ENCODE assay signal across 1 mouse cellular context in the genomic region with DNA sequence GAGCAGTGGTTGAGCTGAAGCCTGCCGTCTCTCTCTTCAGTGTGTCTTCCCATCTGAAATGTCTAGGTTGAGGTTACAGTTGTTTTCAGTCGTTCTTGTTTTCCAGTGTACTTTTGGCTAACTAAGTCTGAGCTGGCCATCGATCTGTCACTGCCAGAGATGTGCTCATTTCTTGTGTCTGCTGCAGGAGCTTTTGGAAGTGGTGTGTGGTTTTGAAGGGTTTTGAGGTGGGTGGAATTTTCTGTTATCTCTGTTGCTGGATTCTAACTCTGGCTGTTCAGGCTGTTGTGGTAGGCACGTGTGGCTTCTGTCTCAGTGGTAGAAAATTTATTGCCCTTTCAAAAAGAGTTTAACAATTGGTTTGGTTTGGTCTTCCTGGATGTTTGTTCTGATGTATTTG.
TF ChIP-seq lines count a peak whose summit lies in the region.

No protein-coding gene starts in this region.

TF ChIP-seq in MEL, 35 proteins besides CTCF, POLR2A, EP300 and RAD21 (continued from another document):
- TF ChIP-seq GATA1 (IDR thresholded peaks at IDR 0.05; ENCODE audit: low read depth, low read length) (peak; percentile 75), BHLHE40 (IDR thresholded peaks at IDR 0.05; ENCODE audit: borderline replicate concordance, low read depth, low read length) (peak; percentile 96), MYB (IDR thresholded peaks at IDR 0.05; ENCODE audit: low read depth, low read length) (no peak), MYC (IDR thresholded peaks at IDR 0.05; ENCODE audit: low read depth, low read length) (no peak; the same call in 1 of the 2 replicates), MAX (IDR thresholded peaks at IDR 0.05; ENCODE audit: low read length) (peak; percentile 77), MAZ (IDR thresholded peaks at IDR 0.05; ENCODE audit: low read depth, low read length) (no peak), ELF1 (IDR thresholded peaks at IDR 0.05; ENCODE audit: low read depth, low read length) (no peak), ETS1 (IDR thresholded peaks at IDR 0.05; ENCODE audit: low read depth, low read length) (peak; percentile 64; the same call in 1 of the 2 replicates), POLR2AphosphoS2 (IDR thresholded peaks at IDR 0.05; ENCODE audit: low read length) (no peak), MXI1 (IDR thresholded peaks at IDR 0.05; ENCODE audit: low read depth, low read length) (peak; percentile 64), RCOR1 (IDR thresholded peaks at IDR 0.05; ENCODE audit: low read depth, low read length) (peak; percentile 22; the same call in 1 of the 2 replicates), GABPA (IDR thresholded peaks at IDR 0.05; ENCODE audit: low read depth, low read length) (no peak), ZKSCAN1 (IDR thresholded peaks at IDR 0.05; ENCODE audit: low read depth, low read length) (no peak), TCF12 (IDR thresholded peaks at IDR 0.05; ENCODE audit: low read depth, low read length) (no peak)
TF ChIP-seq in MEL: peak in this region for 8.
